In genomic region chr1:88560771-88561170, GRCm38 (mm10) we compare ENCODE assay signal across 29 mouse cellular contexts. TPM values are rescaled to one million over a fixed set of nuclear protein-coding genes. Genes with fewer than 3 reads are reported as not detected.
DNase-seq lines count a peak whose midpoint lies in the region; ATAC-seq and TF ChIP-seq lines count a peak whose summit lies in the region.
"Had no signal": no experiment of that assay in that cellular context is flagged by ENCODE, and none has a peak within 500 bp of the region (broad histone marks: within the 10 kb centered on the region; RNA-seq: fewer than 3 reads in every experiment).

No protein-coding gene starts in this region.

- H3K4me3 ChIP-seq in lung, embryonic 15.5 days: no peak overlapping the region
- H3K4me3 ChIP-seq in myocyte: no peak overlapping the region
- H3K4me3 ChIP-seq: heart, embryonic 12.5 days; hindbrain, embryonic 15.5 days; intestine, embryonic 15.5 days; limb, embryonic 12.5 days; liver, embryonic 12.5 days; neural tube, embryonic 13.5 days; stomach, embryonic 15.5 days had no signal

- no peaks in the 10 kb centered on the region for H3K27me3 ChIP-seq in lung, embryonic 15.5 days
- H3K27me3 ChIP-seq in myocyte (ENCODE audit: control insufficient read depth, insufficient read depth, insufficient read length): no peaks in the 10 kb centered on the region
- H3K27me3 ChIP-seq: heart, embryonic 12.5 days; hindbrain, embryonic 15.5 days; intestine, embryonic 15.5 days; neural tube, embryonic 13.5 days; stomach, embryonic 15.5 days had no signal

- peak; percentile 89 for DNase-seq in heart, adult 11 months
- no peak for DNase-seq in heart, postnatal 14 days
- peak; percentile 83 for DNase-seq in fat pad, adult 2 months (ENCODE audit: extremely low read depth, low read depth, low spot score)
- DNase-seq in cerebellum, adult 18-20 months: no peak
- DNase-seq in kidney, postnatal 36 days: no peak
- DNase-seq: adrenal gland, postnatal 25 days; B cell, adult 2 months; cerebellum, adult 2 months; heart, postnatal 4 days; thymus, adult 2 months had no signal

- no peak for TF ChIP-seq POLR2A in myocyte (IDR thresholded peaks at IDR 0.05; ENCODE audit: insufficient read length, low read depth)

- intact Hi-C loops in heart, postnatal 14 days (cut with DNase I): loop anchor here (5.0 kb wide), 1 partner anchor 77 kb away; no protein-coding TSS in a partner anchor

- no peaks in the 10 kb centered on the region for H3K9me3 ChIP-seq in lung, embryonic 15.5 days
- H3K9me3 ChIP-seq: heart, embryonic 12.5 days; hindbrain, embryonic 15.5 days; intestine, embryonic 15.5 days; limb, embryonic 12.5 days; liver, embryonic 12.5 days; neural tube, embryonic 13.5 days; stomach, embryonic 15.5 days had no signal

- 22% methylated on average over 8 of the region's 8 CpGs for whole genome bisulfite sequencing in lung, embryonic 15.5 days

- no peaks in the 10 kb centered on the region for H3K36me3 ChIP-seq in lung, embryonic 15.5 days
- H3K36me3 ChIP-seq in myocyte (ENCODE audit: control insufficient read depth, insufficient read depth): no peaks in the 10 kb centered on the region
- H3K36me3 ChIP-seq: heart, embryonic 12.5 days; hindbrain, embryonic 15.5 days; intestine, embryonic 15.5 days; limb, embryonic 12.5 days; liver, embryonic 12.5 days; neural tube, embryonic 13.5 days; stomach, embryonic 15.5 days had no signal

- peak overlapping the region; percentile 11; the same call in 1 of the 2 replicates for H3K27ac ChIP-seq in lung, embryonic 15.5 days
- H3K27ac ChIP-seq: hindbrain, embryonic 15.5 days; intestine, embryonic 15.5 days; limb, embryonic 12.5 days; liver, embryonic 12.5 days; macrophage; neural tube, embryonic 13.5 days; stomach, embryonic 15.5 days had no signal

- H3K4me2 ChIP-seq in lung, embryonic 15.5 days: no peak overlapping the region
- peak overlapping the region; percentile 26 for H3K4me2 ChIP-seq in myocyte (ENCODE audit: low read depth)
- H3K4me2 ChIP-seq: heart, embryonic 12.5 days; hindbrain, embryonic 15.5 days; intestine, embryonic 15.5 days; limb, embryonic 12.5 days; liver, embryonic 12.5 days; midbrain, embryonic 11.5 days; neural tube, embryonic 13.5 days; stomach, embryonic 15.5 days had no signal

- H3ac ChIP-seq in myocyte (ENCODE audit: control insufficient read depth, insufficient read length): no peak overlapping the region

- H3K4me1 ChIP-seq in lung, embryonic 15.5 days: peaks cover 33% of the 10 kb centered on the region

- no peak overlapping the region for H3K9ac ChIP-seq in lung, embryonic 15.5 days
- H3K9ac ChIP-seq: heart, embryonic 12.5 days; hindbrain, embryonic 15.5 days; intestine, embryonic 15.5 days; limb, embryonic 12.5 days; liver, embryonic 12.5 days; neural tube, embryonic 13.5 days; stomach, embryonic 15.5 days had no signal

- no peak for ATAC-seq in lung, embryonic 15.5 days (ENCODE audit: borderline replicate concordance, extremely low read depth, low FRiP score, low TSS enrichment)
- no peak for ATAC-seq in megakaryocyte, adult 5-6 weeks (ENCODE audit: poor library complexity, severe bottlenecking)
- ATAC-seq: forebrain, embryonic 14.5 days; intestine, embryonic 15.5 days; liver, embryonic 12.5 days had no signal

- H3K79me2 ChIP-seq in myocyte (ENCODE audit: control insufficient read depth, insufficient read depth): no peaks in the 10 kb centered on the region

TF ChIP-seq in myocyte, 11 proteins besides CTCF, POLR2A, EP300 and RAD21:
- TF ChIP-seq CEBPB (IDR thresholded peaks at IDR 0.05; ENCODE audit: insufficient read depth, poor library complexity, severe bottlenecking): peak; percentile 95
- no peak for TF ChIP-seq TCF3 (IDR thresholded peaks at IDR 0.05; ENCODE audit: insufficient read length, low read depth)
- peak in 1 of 3 experiments; percentile 5 for TF ChIP-seq MYOG (IDR thresholded peaks at IDR 0.05; ENCODE audit: control insufficient read depth in 1 of 3, insufficient read depth in 1 of 3, insufficient read length in 2 of 3, low read depth in 2 of 3)
- peak in 1 of 3 experiments; percentile 50 for TF ChIP-seq MYOD1 (IDR thresholded peaks at IDR 0.05; ENCODE audit: control insufficient read depth in 1 of 3, insufficient read length in 2 of 3, low read depth in 2 of 3)

RNA-seq across cellular contexts. Expression of gene Glrp1, which starts 50.9 kb away (rescaled TPM):
- not detected for total RNA-seq in heart, postnatal 14 days (2021)
- 0.15 and 0.29 TPM in 2 replicates for polyA plus RNA-seq in lung, embryonic 15.5 days (2015; fragmentation: Nextera tagmentation; extraction: Ambion mirVana)
- 5.0 TPM for polyA plus RNA-seq in myocyte (2012; fragmentation: generic; extraction: Trizol)
- 0.18 and 0.59 TPM in 2 replicates for total RNA-seq in megakaryocyte, adult 5-6 weeks (2015)
- total RNA-seq in megakaryocyte, adult 5-6 weeks (2017): not detected in 2 replicates
- total RNA-seq: adrenal gland, postnatal 25 days; gastrocnemius, postnatal 4 days; heart, postnatal 4 days; layer of hippocampus, postnatal 14 days; monocyte, adult 5-6 weeks had no signal
- polyA plus RNA-seq: forebrain, embryonic 14.5 days; hindbrain, embryonic 15.5 days; intestine, embryonic 15.5 days; kidney, embryonic 16.5 days; limb, embryonic 12.5 days; liver, embryonic 12.5 days; midbrain, embryonic 11.5 days; neural tube, embryonic 13.5 days; spleen, adult 2 months; stomach, embryonic 15.5 days; urinary bladder, adult 2 months had no signal

Comparison
In these comparisons a context has a peak if more than half of its experiments do, and no peak if none do; other contexts are left out.
1. DNase-seq: peak in heart, adult 11 months (single experiment) and fat pad, adult 2 months (single experiment); none in heart, postnatal 14 days (0 of 2), cerebellum, adult 18-20 months (0 of 2) and kidney, postnatal 36 days (0 of 2).